Mouse (Mus musculus): ENCODE results near the gene Prr14l. TPM values are rescaled to one million over a fixed set of nuclear protein-coding genes. Genes with fewer than 3 reads are reported as not detected.

Gene Prr14l
- total RNA-seq, 4 experiments from 2014 or later, result 31.4 to 40.3 (median 35.3) TPM

Other genes starting within 250 kb of the Prr14l start
- 10 to 100 TPM; 13.0 to 15.5 (median 14.3) TPM for gene Yes1, start 243.1 kb downstream of the Prr14l start, total RNA-seq (2022)
- 10 to 100 TPM; 55.4 to 61.4 (median 58.9) TPM for gene Pisd, start 68.6 kb downstream of the Prr14l start, total RNA-seq (2022)
- not detected for gene Gm20671, start 27.1 kb downstream of the Prr14l start, total RNA-seq (2022)
- gene Depdc5, start 9.4 kb upstream of the Prr14l start, total RNA-seq (2022), result 10 to 100 TPM; 65.8 to 71.9 (median 70.1) TPM
- 1,000 to 10,000 TPM in 2 of 4 experiments, 100 to 1,000 TPM in 2; 903 to 1,086 (median 994) TPM for gene Ywhah, start 164.6 kb upstream of the Prr14l start, total RNA-seq (2022)
- not detected for gene Slc5a1, start 250.0 kb upstream of the Prr14l start, total RNA-seq (2022)

All from left cerebral cortex, adult 8-10 months (tissue).